Mouse (Mus musculus): ENCODE data around the gene Gaa. TPM values are rescaled to one million over a fixed set of nuclear protein-coding genes. Genes with fewer than 3 reads are reported as not detected.

The Gaa gene
- polyA plus RNA-seq, 1 experiment from 2014 or later, result 121 TPM

Other genes starting within 250 kb of the Gaa start
- 10.7 and 14.0 TPM in 2 replicates for gene Cbx2, start 244.9 kb upstream of the Gaa start, polyA plus RNA-seq (2015; fragmentation: Nextera tagmentation; extraction: Ambion mirVana)
- gene Cbx8, start 226.9 kb upstream of the Gaa start, polyA plus RNA-seq (2015; fragmentation: Nextera tagmentation; extraction: Ambion mirVana), result 8.5 and 9.5 TPM in 2 replicates
- gene Cbx4, start 181.7 kb upstream of the Gaa start, polyA plus RNA-seq (2015; fragmentation: Nextera tagmentation; extraction: Ambion mirVana), result 23.4 and 24.8 TPM in 2 replicates
- 47.9 and 54.9 TPM in 2 replicates for gene Tbc1d16, start 39.4 kb upstream of the Gaa start, polyA plus RNA-seq (2015; fragmentation: Nextera tagmentation; extraction: Ambion mirVana)
- 16.5 and 17.2 TPM in 2 replicates for gene Ccdc40, start 39.3 kb upstream of the Gaa start, polyA plus RNA-seq (2015; fragmentation: Nextera tagmentation; extraction: Ambion mirVana)
- 241 and 243 TPM in 2 replicates for gene Eif4a3, start 32.2 kb downstream of the Gaa start, polyA plus RNA-seq (2015; fragmentation: Nextera tagmentation; extraction: Ambion mirVana)
- gene Card14, start 39.9 kb downstream of the Gaa start, polyA plus RNA-seq (2015; fragmentation: Nextera tagmentation; extraction: Ambion mirVana), result 0.50 and 0.55 TPM in 2 replicates
- gene Sgsh, start 87.6 kb downstream of the Gaa start, polyA plus RNA-seq (2015; fragmentation: Nextera tagmentation; extraction: Ambion mirVana), result 3.6 and 5.2 TPM in 2 replicates
- gene Slc26a11, start 87.7 kb downstream of the Gaa start, polyA plus RNA-seq (2015; fragmentation: Nextera tagmentation; extraction: Ambion mirVana), result 7.5 and 8.0 TPM in 2 replicates
- 1.0 and 1.1 TPM in 2 replicates for gene Rnf213, start 125.2 kb downstream of the Gaa start, polyA plus RNA-seq (2015; fragmentation: Nextera tagmentation; extraction: Ambion mirVana)
- gene Endov, start 223.5 kb downstream of the Gaa start, polyA plus RNA-seq (2015; fragmentation: Nextera tagmentation; extraction: Ambion mirVana), result 15.1 and 17.1 TPM in 2 replicates

Data from hindbrain, embryonic 16.5 days (tissue).